Mouse (Mus musculus): Measurements from ENCODE around the gene Sh3bgrl3.

Sh3bgrl3 gene

DNA sequence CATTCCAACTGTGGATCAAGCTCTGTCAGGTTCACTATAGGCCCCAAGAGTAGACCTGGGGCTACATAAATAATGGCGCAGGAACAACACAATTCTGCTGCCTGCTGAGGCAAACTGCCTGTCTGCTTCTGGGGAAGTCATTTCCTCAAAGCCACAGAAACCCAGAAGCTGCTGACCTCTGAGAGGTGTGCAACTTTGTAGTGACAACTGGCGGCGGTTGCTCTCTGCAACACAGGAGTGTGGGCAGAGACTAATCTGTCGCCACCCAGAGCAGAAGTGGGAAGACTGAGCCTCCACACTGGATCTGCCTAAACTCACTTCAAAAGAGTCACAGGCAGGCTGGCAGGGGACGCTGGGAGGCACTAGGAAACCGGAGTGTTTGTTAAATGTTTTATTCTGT lies 893 bp upstream of the Sh3bgrl3 start:
- in situ Hi-C loops (cut with MboI, MseI) = loop anchor here (5.0 to 10.0 kb wide), 2 partner anchors 37 to 505 kb away; no protein-coding TSS in a partner anchor

DNA sequence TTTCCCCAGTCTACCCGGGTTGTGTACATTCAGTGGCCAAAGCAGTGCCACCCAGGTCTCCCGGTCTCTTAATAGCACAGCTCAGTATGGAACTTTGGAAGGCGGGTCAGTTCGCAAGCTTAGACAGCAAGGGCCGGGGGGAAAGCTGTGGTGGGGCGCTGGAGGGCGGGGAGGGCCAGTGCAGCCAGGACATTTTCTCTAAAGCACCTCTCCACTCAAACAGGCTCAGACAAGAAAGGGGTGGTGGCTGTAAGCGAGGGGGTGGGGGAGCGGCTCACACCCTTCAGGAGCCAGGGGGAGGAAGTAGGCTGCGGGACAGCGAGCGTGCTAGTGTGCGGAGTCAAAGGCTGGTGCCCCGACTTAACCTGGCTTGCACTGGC lies 384 bp upstream of the Sh3bgrl3 start:
- in situ Hi-C loops (cut with MboI, MseI) = loop anchor here (5.0 to 10.0 kb wide), 2 partner anchors 37 to 504 kb away; no protein-coding TSS in a partner anchor

DNA sequence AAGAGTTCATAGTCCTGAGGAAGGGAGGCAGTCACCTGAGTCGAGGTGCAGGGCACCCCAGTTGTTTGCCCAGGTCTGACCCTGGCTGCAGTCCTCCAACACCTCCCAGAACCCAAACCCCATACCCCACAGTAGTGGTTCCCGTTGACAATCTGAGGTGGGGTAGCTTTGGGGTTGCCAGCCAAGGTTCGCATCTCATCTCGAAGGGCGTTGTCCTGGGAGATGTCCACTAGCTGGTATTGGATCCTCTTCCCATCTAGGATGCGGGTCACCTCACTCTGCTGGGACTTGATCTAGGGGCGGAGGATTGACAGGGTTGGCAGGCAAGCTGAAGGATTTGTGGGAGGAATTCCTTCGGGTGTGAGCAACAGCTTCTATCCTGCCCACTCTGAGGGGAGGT lies 796 bp downstream of the Sh3bgrl3 start:
- in situ Hi-C loops (cut with MboI, MseI) = loop anchor here (5.0 to 10.0 kb wide), 2 partner anchors 35 to 503 kb away; no protein-coding TSS in a partner anchor

DNA sequence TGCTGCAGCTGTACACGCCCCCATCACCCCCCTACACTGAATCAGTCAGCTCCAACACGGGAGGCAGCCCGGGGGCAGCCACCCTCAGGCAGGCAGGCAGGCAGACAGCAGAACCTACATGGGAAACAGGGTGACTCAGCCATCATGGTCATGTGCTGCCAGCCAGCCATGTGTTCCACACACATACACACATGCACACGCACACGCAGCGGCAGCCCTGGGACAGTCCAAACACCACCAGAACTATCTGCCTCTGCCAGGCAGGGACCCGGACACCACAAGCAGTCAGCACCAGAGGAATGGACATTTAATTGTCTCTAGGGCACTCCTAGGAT lies 1.5 kb downstream of the Sh3bgrl3 start:
- in situ Hi-C loops (cut with MboI, MseI) = loop anchor here (5.0 to 10.0 kb wide), 2 partner anchors 35 to 502 kb away; no protein-coding TSS in a partner anchor

DNA sequence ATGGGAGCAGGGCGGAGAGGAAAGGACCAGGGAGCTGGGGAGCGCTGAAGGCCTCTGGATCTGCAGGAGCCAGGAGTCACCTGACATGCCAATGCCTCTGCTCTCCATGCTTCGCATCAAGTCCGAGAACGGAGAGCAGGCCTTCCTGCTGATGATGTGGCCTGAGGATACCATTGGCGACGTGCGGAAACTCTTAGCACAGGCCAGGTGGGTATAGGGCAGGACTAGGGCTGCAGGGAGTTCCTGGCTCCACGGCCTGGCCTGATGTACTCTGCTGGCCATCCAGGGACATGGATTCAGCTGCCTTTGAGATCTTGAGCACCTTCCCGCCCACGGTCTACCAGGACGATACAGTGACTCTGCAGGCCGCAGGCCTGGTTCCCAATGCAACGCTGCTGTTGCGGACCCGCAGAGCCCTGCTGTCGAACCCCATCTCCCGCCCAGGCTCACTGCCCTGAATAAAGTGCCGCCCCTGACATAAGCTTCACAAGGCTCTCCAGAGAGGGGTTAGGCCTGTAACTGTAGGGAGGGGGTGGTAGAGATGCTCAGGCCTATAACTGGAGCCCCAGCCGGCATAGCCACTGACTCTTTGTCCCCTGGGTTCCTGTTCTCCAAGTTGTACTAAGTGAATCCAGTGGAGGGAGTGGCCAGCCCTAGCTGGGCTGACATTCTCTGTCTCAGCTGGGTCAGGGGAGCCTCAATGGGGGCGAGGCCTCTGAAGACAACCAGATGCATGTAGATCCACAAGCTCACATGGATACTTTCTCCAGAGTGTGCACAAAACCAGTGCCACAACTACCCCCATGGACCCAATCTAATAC lies 2.1 kb downstream of the Sh3bgrl3 start:
- in situ Hi-C loops (cut with MboI, MseI) = loop anchor here (5.0 to 10.0 kb wide), 2 partner anchors 34 to 502 kb away; no protein-coding TSS in a partner anchor

DNA sequence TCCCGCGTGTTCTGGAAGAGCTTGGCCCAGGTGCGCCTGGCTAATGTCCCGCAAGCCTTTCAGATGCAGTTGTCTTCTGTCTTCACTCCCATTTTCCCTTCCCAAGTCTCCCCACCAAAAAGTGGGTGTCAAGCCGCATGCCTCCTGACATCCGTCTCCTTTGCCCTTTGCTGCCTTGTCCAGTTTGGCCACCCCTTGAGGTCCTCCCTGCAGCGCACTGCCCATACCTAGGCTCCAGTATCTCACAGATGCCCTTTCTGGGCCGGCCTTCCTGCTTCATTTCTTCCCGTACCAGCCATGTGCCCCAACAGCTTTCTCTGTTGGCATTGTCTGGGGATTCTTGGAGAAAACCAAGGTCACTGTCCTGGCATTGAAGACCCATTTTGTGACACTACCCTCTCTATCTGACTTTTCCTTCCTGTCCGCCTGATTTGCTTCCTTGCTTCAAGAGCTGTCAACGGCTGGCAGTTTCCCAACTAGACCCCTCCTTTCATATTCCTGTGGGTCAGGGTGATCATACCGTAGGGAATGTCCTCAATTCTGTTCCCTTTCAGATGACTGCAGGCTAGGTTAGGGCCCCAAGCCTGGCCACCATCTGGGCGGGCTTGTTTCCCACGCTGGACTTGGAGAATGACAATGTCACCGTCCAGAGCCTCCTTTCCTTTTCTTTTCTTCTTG lies 3.1 kb downstream of the Sh3bgrl3 start:
- in situ Hi-C loops (cut with MboI, MseI) = loop anchor here (5.0 to 10.0 kb wide), 2 partner anchors 33 to 501 kb away; no protein-coding TSS in a partner anchor

DNA sequence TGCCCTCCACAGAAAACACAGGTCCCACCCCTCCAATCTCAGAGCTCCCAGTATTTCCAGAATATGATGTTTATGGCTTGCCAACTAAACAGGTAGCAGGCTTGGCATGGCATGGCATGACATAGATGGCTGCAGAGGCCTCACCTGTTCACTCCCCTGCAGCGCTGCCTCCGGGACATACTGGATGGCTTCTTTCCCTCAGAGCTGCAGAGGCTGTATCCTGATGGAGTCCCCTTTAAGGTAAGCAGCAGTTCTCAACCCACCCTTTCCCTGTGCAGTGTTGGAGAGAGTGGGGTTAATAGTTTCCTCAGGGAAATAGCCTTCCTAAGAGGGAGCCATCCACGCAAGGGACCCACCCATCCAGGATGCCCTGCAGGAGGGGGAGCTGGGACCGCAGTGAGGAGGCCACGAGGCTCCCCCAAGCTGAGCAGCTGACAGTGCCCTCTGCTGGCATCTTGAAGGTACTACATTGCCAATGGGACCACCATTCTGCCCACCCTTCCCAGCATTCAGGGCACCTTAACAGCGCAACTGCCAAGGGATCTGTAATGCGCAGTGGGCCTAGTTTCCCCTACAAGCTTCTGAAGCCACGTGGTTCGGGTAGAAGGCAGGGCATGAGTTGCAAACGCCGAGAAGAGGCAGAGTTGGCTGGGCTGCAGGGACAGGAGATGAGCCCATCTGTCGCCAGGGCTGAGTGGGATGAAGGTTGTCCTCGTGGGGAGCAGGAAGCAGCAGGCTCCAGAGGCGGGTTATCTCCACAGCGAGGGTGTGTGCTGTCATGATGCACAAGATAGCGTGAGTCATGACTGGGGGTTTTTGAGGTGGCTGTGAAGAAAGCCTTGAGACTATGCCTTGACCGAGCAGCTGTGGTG lies 4.7 kb downstream of the Sh3bgrl3 start:
- in situ Hi-C loops (cut with MboI, MseI) = loop anchor here (10.0 to 25.0 kb wide), 2 partner anchors 499 to 1988 kb away; no protein-coding TSS in a partner anchor

DNA sequence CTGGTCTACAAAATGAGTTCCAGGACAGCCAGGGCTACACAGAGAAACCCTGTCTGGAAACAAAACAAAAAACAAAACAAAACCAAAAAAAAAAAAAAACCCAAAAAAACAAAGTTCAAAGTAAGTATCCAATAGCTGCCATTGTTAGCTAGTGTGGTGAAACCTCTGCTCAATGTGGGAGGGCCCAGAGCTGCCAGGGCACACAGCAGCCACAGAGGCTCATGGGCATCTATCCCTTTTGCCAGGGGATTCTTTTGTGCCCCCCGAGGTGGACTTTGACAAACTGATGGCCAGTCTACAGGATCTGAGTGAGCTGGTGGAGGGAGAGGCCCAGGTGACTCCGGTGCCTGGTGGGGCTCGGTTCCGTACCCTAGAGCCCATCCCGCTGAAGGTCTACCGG lies 5.4 kb downstream of the Sh3bgrl3 start:
- in situ Hi-C loops (cut with MboI, MseI) = loop anchor here (10.0 to 25.0 kb wide), 2 partner anchors 498 to 1989 kb away; no protein-coding TSS in a partner anchor

DNA sequence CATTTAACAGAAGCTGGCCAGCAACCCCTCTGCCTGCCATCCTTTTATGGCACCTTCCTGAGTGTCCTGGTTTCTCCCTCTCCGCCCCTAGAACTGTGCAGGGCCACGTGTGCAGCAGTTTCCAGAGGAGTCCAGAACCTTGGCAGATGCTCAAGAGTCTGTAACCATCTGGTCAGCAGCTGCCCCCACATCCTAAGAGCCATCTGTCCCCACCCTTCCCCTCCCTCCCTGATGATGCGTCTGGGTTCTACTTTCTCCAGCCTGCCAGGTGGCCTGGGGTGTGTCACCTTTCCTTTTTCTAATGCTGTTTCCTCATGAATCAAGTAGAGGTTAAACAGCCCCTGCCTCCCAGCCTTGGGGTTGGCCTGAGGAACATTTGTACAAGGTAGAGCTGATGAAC lies 6.3 kb downstream of the Sh3bgrl3 start:
- in situ Hi-C loops (cut with MboI, MseI) = loop anchor here (10.0 to 25.0 kb wide), 2 partner anchors 497 to 1990 kb away; no protein-coding TSS in a partner anchor

DNA sequence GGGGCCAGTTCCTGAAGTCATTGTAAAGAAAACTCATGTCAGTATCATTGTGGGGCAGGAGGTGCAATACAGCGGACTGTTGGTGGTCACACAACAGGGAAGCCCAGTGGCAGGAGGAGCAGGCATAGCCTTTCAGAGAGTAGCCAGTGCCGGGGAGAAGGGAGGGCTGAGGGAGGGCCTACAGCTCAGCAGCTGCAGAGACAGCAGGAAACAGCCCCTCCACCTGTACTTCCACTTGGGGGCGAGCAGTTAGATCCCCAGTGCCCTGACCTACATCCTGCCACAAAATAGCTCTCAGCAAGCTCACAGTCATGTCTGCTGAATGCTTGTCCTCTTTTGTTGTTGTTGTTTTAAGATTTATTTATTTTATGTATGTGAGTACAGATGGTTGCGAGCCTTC lies 7.0 kb downstream of the Sh3bgrl3 start:
- in situ Hi-C loops (cut with MboI, MseI) = loop anchor here (10.0 to 25.0 kb wide), 2 partner anchors 497 to 1991 kb away; no protein-coding TSS in a partner anchor

DNA sequence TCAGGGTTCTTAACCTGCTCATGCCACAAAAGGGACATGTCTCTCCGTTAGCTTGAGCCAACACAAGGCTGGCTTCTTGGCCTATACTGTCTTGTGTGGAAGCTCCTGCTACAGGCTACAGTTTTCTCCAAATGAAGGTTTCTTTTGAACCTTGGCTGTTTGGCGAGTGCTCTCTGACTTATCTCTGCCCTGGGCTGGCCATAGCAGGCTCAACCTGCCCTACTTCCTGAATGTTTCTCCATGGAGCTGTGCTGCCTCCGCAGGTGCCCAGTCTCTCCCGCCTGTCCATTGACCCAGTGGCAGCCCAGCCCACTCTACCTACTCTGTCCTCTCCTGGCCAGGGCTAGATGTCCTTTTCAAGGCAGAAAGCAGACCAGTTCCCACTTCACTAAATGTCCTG lies 7.7 kb downstream of the Sh3bgrl3 start:
- in situ Hi-C loops (cut with MboI, MseI) = loop anchor here (10.0 to 25.0 kb wide), 2 partner anchors 496 to 1991 kb away; no protein-coding TSS in a partner anchor

DNA sequence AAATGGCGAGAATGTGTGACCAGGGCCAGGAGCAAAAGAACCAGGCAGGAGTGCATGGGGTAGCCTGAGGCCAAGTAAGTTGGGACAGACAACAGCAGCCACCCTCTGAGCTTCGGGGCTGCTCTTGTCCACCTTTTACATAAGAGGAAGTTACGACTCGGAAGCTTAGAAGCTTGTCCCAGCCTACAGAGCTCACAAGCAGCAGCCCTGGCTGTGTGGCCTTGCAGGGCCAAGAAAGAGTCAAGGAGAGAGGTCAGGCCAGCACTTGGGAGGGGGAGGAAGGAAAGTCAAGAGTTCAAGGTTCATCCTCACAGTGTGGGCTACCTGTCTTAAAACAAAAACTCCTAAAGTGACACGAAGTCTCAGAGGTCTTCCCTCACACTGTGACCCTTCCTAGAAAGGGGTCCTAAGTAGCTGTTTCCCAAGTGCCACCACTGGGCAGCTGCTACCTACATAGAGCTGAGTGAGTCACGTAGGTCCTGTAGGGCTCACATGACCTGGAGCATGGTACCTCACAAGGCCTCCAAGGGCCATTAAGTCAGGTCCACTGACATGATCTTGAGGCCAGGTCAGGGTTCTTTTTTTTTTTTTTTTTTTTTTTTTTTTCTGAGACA lies 8.3 kb downstream of the Sh3bgrl3 start:
- in situ Hi-C loops (cut with MboI, MseI) = loop anchor here (10.0 to 25.0 kb wide), 2 partner anchors 495 to 1992 kb away; no protein-coding TSS in a partner anchor

DNA sequence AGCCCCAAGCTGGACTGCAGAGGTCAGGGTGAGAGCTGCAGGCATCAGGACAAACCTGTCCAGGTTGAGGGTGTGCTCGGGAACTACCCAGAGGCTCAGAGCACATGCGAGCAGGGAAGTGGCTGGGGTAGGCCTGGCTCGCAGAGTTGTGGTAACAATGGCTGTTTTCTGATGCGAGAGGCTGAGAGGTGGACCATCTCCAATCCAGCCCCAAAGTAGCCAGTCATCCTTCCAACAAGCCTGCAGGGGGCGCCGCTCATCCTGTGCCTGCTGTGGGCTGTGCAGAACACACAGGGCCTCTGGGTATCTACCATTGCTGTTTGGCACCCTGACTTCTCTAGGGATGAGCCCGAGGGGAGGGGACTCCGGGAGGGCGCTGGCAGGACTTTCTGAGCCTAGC lies 8.9 kb downstream of the Sh3bgrl3 start:
- in situ Hi-C loops (cut with MboI, MseI) = loop anchor here (10.0 to 25.0 kb wide), 2 partner anchors 495 to 1993 kb away; no protein-coding TSS in a partner anchor

DNA sequence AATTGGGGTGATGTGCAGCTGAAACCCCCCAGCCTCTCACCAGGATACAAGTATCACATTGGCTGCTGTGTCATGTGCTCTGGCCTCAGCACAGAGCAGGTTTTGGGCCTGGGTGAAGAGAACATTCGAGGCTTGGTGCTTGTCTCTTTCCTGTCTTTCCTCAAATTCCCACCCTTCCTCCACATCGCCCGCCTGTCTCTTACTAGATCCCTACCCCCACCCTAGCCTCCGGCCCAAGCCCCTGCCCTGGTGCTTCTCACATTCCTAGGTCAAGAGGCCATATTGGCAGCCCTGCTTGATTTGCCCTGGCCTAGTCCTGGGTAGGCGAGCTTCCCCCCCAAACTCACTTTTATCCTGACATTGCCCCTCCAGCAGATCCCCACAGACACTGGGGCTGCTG lies 9.5 kb downstream of the Sh3bgrl3 start:
- in situ Hi-C loops (cut with MboI, MseI) = loop anchor here (25.0 kb wide), 1 partner anchor 1993 kb away; no protein-coding TSS in a partner anchor

DNA sequence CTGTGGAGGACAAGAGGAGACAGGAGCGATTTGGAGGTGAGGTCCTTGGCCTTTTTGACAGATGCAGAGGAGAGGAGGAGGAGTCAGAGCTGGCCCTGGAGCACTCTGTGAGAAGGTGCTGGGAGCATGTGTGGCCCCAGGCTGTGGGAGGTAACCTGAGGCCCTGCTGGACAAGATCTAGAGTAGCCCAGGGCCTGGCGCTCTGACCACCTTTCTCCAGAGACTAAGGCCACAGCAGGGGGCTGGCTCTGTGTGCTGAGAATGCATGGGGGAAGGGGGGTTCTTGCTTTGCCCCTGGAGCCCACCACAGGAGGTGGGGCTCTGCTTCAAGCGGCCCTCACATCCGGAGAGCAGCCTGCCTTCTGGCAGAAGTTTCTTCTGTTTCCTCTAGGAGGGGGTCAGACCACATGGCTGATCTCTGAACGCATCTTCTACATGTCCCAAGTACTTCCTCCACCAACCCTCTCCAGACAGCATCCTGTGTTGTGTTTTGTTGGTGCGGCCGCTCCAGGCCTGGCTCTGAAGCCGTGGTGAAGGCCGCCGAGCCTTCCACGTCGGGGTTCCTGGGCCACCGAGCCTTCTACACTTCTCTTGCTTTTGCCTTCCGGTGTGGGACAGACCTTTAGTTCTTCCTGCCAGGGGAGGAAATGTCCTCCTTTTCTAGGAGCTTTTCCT lies 10.3 kb downstream of the Sh3bgrl3 start:
- in situ Hi-C loops (cut with MboI, MseI) = loop anchor here (25.0 kb wide), 1 partner anchor 1994 kb away; no protein-coding TSS in a partner anchor

DNA sequence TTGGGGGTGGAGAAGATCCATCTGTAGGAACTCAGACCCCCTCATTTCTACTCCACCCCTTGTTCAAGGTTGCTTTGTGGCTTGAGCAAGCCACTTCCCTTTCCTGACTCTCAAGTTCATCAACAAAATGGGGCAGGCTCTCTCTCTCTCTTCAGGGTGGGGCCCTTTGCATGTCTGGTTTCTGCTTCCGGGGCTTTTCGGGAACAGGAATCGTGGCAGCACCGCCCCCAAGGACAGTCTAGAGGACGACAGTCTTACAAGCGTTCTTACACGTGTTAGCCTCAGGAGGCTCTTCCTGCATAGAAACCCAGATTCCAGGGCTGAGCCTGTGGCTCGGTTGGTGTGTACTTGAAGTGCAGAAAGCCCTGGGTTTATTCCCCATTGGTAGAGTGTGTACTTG lies 11.6 kb downstream of the Sh3bgrl3 start:
- in situ Hi-C loops (cut with MboI, MseI) = loop anchor here (25.0 kb wide), 1 partner anchor 1995 kb away; no protein-coding TSS in a partner anchor

DNA sequence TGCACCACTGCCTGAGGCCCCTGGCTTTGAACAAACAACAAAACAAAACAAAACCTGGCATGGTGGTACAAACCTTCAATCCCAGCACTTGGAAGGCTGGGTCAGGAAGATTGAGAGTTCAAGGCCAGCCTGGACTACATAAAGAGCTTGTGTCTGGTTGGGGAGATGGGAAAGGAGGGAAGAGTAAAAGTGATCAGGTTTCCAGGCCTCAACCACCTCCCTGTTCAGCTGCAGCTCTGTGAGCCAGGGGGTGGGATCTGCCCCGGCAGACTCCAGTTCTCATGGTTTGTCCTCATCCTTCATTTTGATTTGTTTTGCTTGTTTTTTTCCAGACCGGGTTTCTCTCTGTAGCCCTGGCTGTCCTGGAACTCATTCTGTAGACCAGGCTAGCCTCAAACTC lies 12.1 kb downstream of the Sh3bgrl3 start:
- in situ Hi-C loops (cut with MboI, MseI) = loop anchor here (25.0 kb wide), 1 partner anchor 1996 kb away; no protein-coding TSS in a partner anchor

DNA sequence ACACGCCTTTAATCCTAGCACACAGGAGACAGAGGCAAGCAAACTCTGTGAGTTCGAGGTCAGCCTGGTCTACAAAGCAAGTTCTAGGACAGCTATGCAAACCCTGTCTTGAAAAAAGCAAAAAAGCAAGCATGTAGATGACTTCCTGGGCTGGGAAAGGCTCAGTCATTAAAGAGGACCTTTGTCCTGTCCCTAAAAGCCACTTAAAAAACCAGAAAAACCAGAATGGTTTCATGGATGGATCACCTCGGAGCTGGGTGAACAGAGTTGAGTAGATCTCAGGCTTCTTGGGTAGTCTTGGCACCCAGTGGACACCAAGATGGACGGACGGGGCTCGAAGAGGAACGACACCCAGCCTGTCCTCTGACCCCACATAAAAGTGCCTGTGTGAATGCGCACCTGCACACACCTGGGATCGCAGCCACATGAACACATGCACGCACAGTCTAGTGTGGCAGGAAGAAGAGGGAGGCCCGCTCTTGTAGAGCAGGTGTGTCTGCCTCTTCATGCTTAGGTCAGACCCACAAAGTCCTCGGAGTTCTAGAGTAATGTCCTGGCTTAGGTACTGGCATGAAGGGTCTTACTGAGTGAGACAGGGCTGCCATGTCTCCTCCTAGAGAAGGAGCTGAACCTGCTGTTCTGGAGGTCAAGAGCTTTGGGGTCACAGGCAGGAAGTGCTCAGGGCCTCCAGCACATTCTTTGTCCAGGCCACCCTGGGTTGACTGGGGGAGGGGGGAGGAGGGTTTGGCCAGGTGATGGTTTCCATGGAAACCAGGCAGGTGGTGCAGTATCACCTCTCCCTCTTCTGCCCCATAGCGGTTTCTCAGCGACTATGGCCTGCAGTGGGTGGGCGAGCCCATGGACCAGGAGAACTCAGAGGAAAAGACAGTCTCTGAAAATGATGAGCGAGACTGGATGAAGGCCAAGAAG lies 13.1 kb downstream of the Sh3bgrl3 start:
- in situ Hi-C loops (cut with MboI, MseI) = loop anchor here (25.0 kb wide), 1 partner anchor 1997 kb away; no protein-coding TSS in a partner anchor

DNA sequence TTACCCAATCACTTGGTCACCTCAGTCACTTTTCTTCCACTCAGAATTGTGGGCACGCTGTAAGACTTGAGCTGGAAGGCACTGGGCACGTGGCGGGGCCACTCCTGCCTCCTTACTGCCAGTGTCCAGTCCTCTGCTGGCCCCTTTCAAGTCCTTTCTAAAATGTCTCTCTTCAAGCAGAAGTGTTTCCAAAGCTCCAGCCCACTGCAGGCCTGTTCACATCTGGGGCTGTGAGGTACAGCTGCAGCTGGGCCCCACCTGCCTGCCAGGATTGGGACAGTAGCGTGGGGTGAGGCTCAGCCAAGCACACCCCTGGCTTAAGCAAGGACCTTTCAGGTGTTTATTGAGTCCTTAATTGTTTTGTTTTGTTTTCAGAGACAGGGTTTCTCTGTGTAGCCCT lies 14.6 kb downstream of the Sh3bgrl3 start:
- in situ Hi-C loops (cut with MboI, MseI) = loop anchor here (25.0 kb wide), 1 partner anchor 1998 kb away; no protein-coding TSS in a partner anchor

All from regulatory T cell (primary cell).